Mouse (Mus musculus) large intestine, adult 2 months (tissue): ENCODE results near the gene Cyp11a1. TPM values are rescaled to one million over a fixed set of nuclear protein-coding genes. Genes with fewer than 3 reads are reported as not detected.

Source experiments
- DNase-seq: peaks from one replicate; pipeline ENCODE4 v3.0.0-alpha.2; 2012; ENCODE audit warnings: low read depth, low spot score
- WGBS: fragments of 180-500 bp; shearing (Covaris S2); methylation state at CpG from one replicate; pipeline ENCODE4 v1.1.7; 2018; 5-methylcytosine and 5-hydroxymethylcytosine counted together
- polyA plus RNA-seq: library from polyadenylated mRNA; depleted of rRNA; stranded (reverse); fragments of >200 nt; gene quantifications from 2 replicates; pipeline ENCODE4 v1.2.3, GENCODE M21; 2012; rRNA removed

Gene Cyp11a1
- polyA plus RNA-seq: 0.07 and 0.51 TPM in 2 replicates

GRCm38 (mm10) chr9:58005753-58006461, at the start of gene Cyp11a1:
TSS of gene Cyp11a1 (plus strand) at chr9:58006411.
- no peak for DNase-seq
- 79% methylated on average over 16 of the region's 16 CpGs for WGBS

GRCm38 (mm10) chr9:57956838-57957236, 49.4 kb upstream of the Cyp11a1 start:
- DNase-seq: no peak

GRCm38 (mm10) chr9:57958615-57959014, 47.6 kb upstream of the Cyp11a1 start:
- 84% methylated on average over 1 of the region's 1 CpGs for WGBS
- DNase-seq: no peak

More at GRCm38 (mm10) chr9:57956838-57957236, 49.4 kb upstream of the Cyp11a1 start:
- WGBS: 77% methylated on average over 5 of the region's 5 CpGs

GRCm38 (mm10) chr9:57959399-57959798, 46.8 kb upstream of the Cyp11a1 start:
- WGBS: 68% methylated on average over 10 of the region's 10 CpGs
- DNase-seq: no peak

- DNase-seq: no peak
- WGBS: 86% methylated on average over 17 of the region's 17 CpGs
Observed at GRCm38 (mm10) chr9:57959886-57960866, 46.0 kb upstream of the Cyp11a1 start.

- DNase-seq: no peak
- 93% methylated on average over 15 of the region's 15 CpGs for WGBS
Observed at GRCm38 (mm10) chr9:57961226-57961625, 45.0 kb upstream of the Cyp11a1 start.

GRCm38 (mm10) chr9:57961863-57962778, 44.1 kb upstream of the Cyp11a1 start:
- WGBS: 57% methylated on average over 17 of the region's 17 CpGs
- no peak for DNase-seq

- 80% methylated on average over 4 of the region's 4 CpGs for WGBS
- DNase-seq: no peak
Observed at GRCm38 (mm10) chr9:57963249-57963997, 42.8 kb upstream of the Cyp11a1 start.

GRCm38 (mm10) chr9:57963998-57964395, 42.2 kb upstream of the Cyp11a1 start:
- 92% methylated on average over 5 of the region's 5 CpGs for WGBS
- DNase-seq: no peak

- no peak for DNase-seq
- WGBS: 87% methylated on average over 6 of the region's 6 CpGs
Observed at GRCm38 (mm10) chr9:57964528-57965250, 41.5 kb upstream of the Cyp11a1 start.

GRCm38 (mm10) chr9:57965281-57966185, 40.7 kb upstream of the Cyp11a1 start:
- no peak for DNase-seq
- WGBS: 53% methylated on average over 12 of the region's 12 CpGs

GRCm38 (mm10) chr9:57967237-57967960, 38.8 kb upstream of the Cyp11a1 start:
- 76% methylated on average over 14 of the region's 14 CpGs for WGBS
- no peak for DNase-seq

GRCm38 (mm10) chr9:57968166-57968771, 37.9 kb upstream of the Cyp11a1 start:
- DNase-seq: no peak
- WGBS: 81% methylated on average over 9 of the region's 9 CpGs

GRCm38 (mm10) chr9:57968783-57969542, 37.2 kb upstream of the Cyp11a1 start:
- no peak for DNase-seq
- 90% methylated on average over 8 of the region's 8 CpGs for WGBS

GRCm38 (mm10) chr9:57969736-57970495, 36.3 kb upstream of the Cyp11a1 start:
- DNase-seq: no peak
- whole genome bisulfite sequencing: 78% methylated on average over 11 of the region's 11 CpGs
